Mouse (Mus musculus) inflammation-experienced regulatory T-cells, adult 6 months (primary cell): ENCODE results near the gene Fam81a. TPM values are rescaled to one million over a fixed set of nuclear protein-coding genes. Genes with fewer than 3 reads are reported as not detected.

Experiments used
- ATAC-seq: one replicate; pipeline ENCODE4 v1.8.0; 2017
- polyA plus RNA-seq, 3 experiments: library from polyadenylated mRNA; unstranded; fragments of 100-300 nt; shearing (Covaris generic); gene quantifications; one replicate each; pipeline ENCODE4 v1.2.1; 2017

The Fam81a gene
- polyA plus RNA-seq, 3 experiments from 2014 or later: 0.20 to 3.1 (median 0.42) TPM

DNA sequence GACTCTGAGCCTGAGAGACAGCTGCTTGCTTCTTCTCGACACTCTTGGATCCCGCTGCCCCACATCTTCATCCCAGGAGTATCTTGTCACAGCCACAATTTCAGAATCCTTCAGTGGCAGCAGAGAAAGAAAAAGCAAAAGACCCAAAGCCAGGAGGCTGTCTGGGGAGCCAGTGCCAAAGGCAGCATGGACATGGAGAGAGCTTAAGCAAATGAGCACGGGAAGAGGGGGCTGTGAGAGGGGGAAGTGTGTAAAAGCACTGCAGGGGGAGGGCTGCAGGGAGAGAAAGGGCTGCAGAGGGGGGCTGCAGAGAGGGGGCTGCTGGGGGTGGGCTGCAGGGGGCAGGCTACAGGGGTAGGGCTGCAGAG is 93.0 kb downstream of the Fam81a start:
- no peak for ATAC-seq

- ATAC-seq: no peak
Measured at GRCm38 (mm10) chr9:70048751-70049415, 93.5 kb downstream of the Fam81a start.

- no peak for ATAC-seq
Measured at GRCm38 (mm10) chr9:70048280-70048679, 94.1 kb downstream of the Fam81a start.

DNA sequence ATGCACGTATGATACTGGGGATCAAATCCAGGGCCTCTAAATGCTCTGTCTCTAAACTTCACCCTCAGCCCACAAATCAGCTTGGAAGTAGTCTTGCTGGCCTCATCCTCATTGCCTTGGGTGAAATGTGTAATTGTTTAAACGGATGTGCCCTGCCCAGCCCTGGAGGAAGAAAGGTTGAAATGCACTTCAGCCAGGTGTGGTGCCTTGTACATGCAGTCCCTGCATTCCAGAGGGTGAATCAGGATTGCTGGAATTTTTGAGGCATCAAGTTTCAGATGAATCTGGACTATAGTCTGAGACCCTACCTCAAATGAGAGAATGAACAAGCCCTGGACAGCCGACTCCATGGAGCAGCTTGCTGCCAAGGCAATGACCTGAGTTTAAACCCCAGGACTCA is 94.5 kb downstream of the Fam81a start:
- ATAC-seq: no peak

DNA sequence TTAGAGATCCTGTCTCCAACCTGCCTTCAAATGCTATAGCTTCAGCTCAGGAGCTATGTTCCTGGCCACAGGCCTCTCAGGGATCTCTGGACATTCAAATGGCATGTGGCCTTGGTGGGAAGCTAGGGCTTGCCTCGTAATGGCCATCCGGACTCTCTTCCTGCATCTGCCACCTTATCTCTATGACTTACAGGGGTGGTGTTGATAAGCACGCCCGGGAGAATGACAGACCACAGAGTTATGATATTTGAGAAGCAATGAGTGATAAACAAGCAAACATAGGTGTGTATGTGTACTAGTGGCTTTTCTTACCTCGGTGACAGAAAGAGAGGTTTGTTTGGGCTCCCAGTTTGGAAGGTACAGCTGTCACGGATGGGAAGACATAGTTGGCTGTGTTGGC is 96.1 kb downstream of the Fam81a start:
- ATAC-seq: no peak

DNA sequence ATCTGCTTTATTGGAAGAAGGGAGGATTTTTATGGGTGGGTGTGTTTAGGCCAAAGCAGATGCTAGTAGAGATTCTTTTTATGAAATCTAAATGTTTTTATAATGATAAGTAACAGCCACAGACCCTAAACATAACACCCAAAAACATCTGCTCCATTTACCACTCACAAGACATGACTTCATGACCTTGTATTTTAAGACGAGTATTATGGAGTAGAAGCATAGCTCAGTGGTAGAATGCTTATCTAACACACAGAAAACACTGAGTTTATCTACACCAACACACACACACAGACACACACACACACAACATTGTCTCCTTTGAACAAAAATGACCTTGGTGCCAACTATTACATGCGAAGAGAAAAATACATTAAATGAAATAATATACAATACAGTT is 97.5 kb downstream of the Fam81a start:
- ATAC-seq: no peak

GRCm38 (mm10) chr9:70042935-70043334 is 99.4 kb downstream of the Fam81a start:
- ATAC-seq: no peak

DNA sequence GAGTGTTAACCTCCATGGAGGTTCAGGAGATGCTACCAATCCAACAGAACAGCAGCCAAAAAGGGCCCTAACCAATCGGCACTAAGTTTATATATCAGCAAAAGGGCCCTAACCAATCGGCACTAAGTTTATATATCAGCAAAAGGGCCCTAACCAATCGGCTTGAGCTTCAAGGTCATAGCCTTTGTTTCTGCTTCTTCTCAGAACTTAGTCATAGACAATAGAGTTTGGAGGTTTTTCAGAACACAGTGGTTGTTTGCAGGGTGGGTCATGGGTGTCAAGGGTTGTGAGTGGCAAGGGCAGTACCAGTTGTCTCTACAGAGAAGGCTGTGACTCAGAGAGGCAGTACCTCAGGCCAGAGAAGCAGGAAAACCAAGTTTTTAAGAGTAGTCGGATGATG is 100.2 kb downstream of the Fam81a start:
- no peak for ATAC-seq

DNA sequence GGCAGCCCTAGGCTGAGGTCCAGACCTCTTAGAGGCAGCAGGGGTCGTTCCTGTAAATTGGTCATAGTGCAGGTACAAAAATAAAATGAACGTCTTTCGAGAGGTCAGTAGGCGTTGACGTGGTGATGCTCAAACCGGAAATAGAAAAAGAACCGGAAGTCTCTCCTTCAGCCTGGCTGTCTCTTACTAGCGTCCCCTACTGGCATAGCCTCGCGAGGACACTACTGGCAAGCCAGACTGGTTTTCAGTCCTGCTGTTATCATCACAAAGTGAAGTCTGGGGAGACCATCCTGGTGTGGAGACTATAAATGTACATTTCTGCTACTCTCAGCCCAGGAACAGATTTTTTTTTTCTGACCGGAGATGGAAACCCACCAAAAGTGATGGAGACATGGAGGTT is 101.8 kb downstream of the Fam81a start:
- ATAC-seq: no peak

GRCm38 (mm10) chr9:70039597-70040385 is 102.6 kb downstream of the Fam81a start:
- peak; percentile 32 for ATAC-seq

Other genes starting within 250 kb of the Fam81a start
- 10 to 100 TPM; 35.8 to 59.1 (median 36.0) TPM for gene Bnip2, start 153.1 kb downstream of the Fam81a start, polyA plus RNA-seq
- 100 to 1,000 TPM; 150 to 200 (median 179) TPM for gene Gtf2a2, start 130.0 kb downstream of the Fam81a start, polyA plus RNA-seq
- gene Gcnt3, start 104.5 kb downstream of the Fam81a start, polyA plus RNA-seq: not detected
- gene Myo1e, start 64.8 kb upstream of the Fam81a start, polyA plus RNA-seq: 10 to 100 TPM; 25.0 to 41.4 (median 29.7) TPM